Mouse (Mus musculus): Measurements from ENCODE around the gene Erbb4.

Gene Erbb4

GRCm38 (mm10) chr1:68503873-68504272 lies 604.0 kb downstream of the Erbb4 start:
- DNase-seq (ENCODE audit: low spot score) = no peak

DNA sequence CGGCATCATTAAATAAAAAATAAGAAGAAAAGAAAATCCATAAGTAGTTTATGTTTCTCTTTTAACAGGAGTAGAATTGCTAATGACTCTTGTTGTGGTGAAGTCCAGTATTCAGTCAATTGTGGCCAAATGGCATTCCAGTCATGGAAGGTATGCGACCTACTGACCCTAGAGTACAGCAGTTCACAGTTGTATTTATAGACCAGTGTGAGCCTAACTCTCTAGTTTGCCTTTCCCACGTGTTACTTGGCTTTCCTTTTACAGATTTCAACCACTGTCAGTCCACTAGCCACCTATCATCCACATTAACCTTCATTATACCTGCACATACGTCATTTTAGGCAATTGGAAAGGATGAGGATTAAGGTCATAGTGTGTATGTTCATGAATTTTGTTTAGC lies 606.3 kb downstream of the Erbb4 start:
- DNase-seq (ENCODE audit: low spot score) = no peak

DNA sequence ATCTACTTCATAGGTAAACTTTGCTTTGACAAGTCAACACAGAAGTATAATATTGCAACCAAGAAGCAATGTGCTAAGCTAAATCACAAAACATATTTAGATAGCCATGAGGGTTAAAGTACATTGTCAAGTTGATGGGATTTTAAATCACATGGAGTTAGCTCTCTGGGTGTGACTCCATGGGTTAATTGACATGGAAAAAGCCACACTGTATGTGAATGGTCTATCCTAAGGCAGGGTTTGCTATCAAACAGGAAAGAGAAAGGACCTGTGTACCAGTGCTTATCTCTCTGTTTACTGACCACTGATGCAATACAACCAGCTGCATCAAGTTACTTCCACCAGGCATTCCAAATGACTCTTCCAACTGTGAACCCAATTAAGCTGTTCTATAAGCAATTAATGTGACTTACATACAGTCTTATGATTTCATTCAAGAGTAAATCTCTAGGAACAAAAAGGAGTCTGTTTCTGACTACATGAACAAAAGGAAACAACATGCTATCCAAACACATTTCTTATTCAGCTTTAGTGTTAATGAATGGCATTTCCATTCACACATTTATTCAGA lies 641.4 kb downstream of the Erbb4 start:
- DNase-seq (ENCODE audit: low spot score) = no peak

GRCm38 (mm10) chr1:68451274-68451673 lies 656.6 kb downstream of the Erbb4 start:
- DNase-seq (ENCODE audit: low spot score) = no peak

- DNase-seq (ENCODE audit: low spot score) = no peak
Observed at GRCm38 (mm10) chr1:68424336-68424983, 683.4 kb downstream of the Erbb4 start.

GRCm38 (mm10) chr1:68401204-68401603 lies 706.7 kb downstream of the Erbb4 start:
- no peak for DNase-seq (ENCODE audit: low spot score)

DNA sequence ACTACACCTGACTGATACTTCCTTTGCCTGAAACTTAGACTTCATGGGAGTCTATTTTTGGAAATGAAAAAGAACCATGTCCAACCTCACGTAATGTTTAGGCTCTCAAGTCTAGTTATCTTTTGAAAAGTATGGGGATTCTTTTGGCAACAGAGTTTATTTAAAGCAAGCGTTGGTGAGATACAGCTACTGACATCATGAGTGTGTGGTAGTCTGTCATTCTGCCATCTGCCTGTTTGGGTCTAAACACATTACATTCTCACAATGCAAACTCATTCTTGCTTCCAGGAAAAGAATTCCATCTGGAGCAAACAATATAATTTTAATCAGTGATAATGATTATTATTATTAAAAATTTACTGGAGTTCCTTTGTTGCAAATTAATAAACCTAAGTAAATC lies 736.3 kb downstream of the Erbb4 start:
- no peak for DNase-seq (ENCODE audit: low spot score)

- DNase-seq (ENCODE audit: low spot score) = no peak
Observed at GRCm38 (mm10) chr1:68333714-68334113, 774.1 kb downstream of the Erbb4 start.

- DNase-seq (ENCODE audit: low spot score) = no peak
Observed at GRCm38 (mm10) chr1:68305813-68306212, 802.0 kb downstream of the Erbb4 start.

GRCm38 (mm10) chr1:68284443-68284842 lies 823.4 kb downstream of the Erbb4 start:
- no peak for DNase-seq (ENCODE audit: low spot score)

- no peak for DNase-seq (ENCODE audit: low spot score)
Observed at GRCm38 (mm10) chr1:68275819-68276218, 832.0 kb downstream of the Erbb4 start.

DNA sequence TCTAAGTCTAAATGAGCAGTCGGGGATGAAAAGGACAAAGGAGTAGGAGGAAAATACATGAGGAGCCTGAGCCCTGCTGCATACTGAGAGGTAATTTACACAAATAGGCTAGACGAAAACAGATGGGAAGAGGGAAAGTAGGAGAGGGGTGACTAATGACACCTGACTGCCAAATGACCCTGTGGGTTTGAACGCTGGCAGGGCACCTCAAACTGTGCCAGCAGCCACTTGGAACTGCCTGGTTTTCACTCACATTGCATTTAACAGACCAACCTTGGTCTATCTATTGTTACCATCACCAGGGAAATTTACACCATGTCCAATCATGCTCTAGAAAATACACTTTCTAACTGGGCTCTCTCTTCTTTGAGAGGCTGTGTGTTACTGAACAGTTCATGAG lies 929.3 kb downstream of the Erbb4 start:
- DNase-seq (ENCODE audit: low spot score) = no peak

DNA sequence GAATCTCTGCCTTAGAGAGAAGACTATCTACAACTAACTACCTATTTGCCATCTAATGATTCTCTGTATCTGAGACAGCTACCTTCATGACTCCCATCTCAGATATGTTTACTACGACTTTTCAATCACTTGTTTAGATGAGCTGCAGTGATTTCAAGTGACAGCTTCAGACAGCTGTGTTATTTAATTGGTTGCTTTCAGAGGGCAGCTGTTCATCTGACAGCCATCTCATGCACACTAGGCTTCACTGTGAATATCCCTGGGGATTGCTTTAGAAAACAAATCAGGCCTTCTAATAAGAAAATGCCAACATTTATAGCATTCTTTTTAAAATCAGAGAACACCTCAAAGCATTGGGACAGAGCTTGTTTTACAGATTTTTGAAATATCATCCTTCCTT lies 952.6 kb downstream of the Erbb4 start:
- DNase-seq (ENCODE audit: low spot score) = no peak

- DNase-seq (ENCODE audit: low spot score) = no peak
Observed at GRCm38 (mm10) chr1:68150572-68150971, 957.3 kb downstream of the Erbb4 start.

GRCm38 (mm10) chr1:68142562-68143350 lies 965.1 kb downstream of the Erbb4 start:
- no peak for DNase-seq (ENCODE audit: low spot score)

- no peak for DNase-seq (ENCODE audit: low spot score)
Observed at GRCm38 (mm10) chr1:68134943-68135342, 972.9 kb downstream of the Erbb4 start.

DNA sequence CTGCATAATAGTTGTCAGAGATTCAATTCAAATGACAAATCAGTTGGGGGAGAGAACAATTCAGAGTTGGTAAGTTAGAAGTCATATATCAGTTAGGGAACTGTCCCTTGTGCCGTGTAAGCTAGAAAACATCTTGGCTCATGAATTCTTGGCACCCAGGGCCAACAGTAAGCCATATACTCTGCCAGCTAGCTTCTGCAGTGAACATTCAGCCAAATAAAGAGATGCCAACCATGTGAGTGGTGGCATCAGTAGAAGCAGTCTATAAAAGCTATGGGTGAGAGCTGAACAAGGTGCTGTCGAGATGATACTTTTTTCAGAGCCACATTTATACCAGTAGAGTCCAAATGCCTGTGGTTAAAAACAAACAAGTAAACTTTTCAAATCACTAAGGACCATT lies 973.4 kb downstream of the Erbb4 start:
- no peak for DNase-seq (ENCODE audit: low spot score)

GRCm38 (mm10) chr1:68123541-68123940 lies 984.3 kb downstream of the Erbb4 start:
- no peak for DNase-seq (ENCODE audit: low spot score)

DNA sequence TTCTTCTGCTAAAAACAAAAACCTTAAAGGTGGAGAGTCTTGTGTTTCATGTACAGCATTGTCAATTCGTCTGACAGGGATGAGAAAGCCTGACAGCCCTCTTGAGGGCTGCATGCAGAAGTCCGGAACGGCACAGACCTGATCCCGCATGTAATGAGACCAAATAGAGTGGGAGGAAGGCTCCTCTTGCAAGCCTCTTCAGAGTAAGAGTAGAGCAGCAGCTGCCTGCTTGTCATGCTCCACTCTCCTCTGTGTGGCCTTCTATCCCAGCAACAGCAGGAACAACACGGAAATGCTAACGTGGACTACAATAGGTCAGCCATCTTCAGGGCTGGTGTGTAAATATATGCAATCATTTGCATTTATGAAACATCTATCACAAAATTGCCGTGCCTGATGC lies 987.5 kb downstream of the Erbb4 start:
- DNase-seq (ENCODE audit: low spot score) = no peak

DNA sequence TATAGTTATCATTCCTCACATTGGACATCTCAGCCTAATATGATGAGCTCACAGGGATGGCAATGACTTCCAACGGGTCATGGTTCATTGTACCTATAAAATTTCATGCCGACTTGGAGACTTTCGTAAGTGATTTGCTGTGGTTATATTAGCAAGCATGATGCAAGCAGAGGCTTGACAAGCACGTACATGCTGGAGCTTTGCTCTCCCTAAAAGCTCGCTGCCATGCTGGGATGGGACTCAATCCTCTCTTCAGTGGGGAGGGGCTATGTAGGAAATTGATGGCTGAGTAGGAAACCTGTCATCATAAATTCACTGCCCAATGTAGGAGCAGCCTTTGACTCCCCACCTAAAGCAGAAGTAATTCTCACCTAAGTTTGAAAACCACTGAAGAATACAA lies 992.1 kb downstream of the Erbb4 start:
- no peak for DNase-seq (ENCODE audit: low spot score)

- DNase-seq (ENCODE audit: low spot score) = no peak
Observed at GRCm38 (mm10) chr1:68106543-68106860, 1001.4 kb downstream of the Erbb4 start.

GRCm38 (mm10) chr1:68105834-68106542 lies 1001.9 kb downstream of the Erbb4 start:
- no peak for DNase-seq (ENCODE audit: low spot score)

GRCm38 (mm10) chr1:68089623-68090022 lies 1018.2 kb downstream of the Erbb4 start:
- DNase-seq (ENCODE audit: low spot score) = no peak

All from urinary bladder, postnatal 10 days (tissue).